Mouse (Mus musculus) small intestine, adult 2 months (tissue): ENCODE results near the gene Kifap3.

Source experiments
- CTCF ChIP-seq: fragments of 200-500 bp; IDR thresholded peaks from 2 replicates; pipeline ENCODE4 v1.5.1; 2012; ENCODE audit warnings: low read depth, mild to moderate bottlenecking, control low read depth, inconsistent platforms, low read length, moderate library complexity, mixed read lengths; ENCODE audit not compliant: insufficient replicate concordance, insufficient read length; ENCODE audit errors: extremely low read depth
- POLR2A ChIP-seq: fragments of 200-500 bp; IDR thresholded peaks from 2 replicates; pipeline ENCODE4 v1.6.1; 2012; ENCODE audit warnings: low read depth, mild to moderate bottlenecking, control low read depth, inconsistent platforms, low read length, moderate library complexity

DNA sequence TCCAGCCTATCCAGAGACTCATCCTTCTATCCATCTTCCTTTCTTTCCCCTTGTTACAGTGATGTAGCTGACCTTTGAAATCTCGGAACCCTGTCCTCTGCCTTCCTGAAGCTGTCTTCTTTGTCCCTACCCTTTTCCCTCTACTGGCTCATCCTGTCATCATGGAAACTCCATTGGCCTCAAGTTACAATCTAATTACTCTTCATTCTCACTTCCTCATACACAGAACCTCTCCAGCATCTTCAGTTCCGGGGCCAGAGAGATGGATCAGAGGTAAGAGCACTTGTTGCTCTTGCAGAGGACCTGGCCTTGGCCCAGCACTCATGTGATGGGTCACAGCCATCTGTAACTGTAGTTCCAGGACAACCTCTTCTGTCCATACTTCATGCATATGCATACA, 120.8 kb downstream of the Kifap3 start:
- TF ChIP-seq POLR2A: no peak
- TF ChIP-seq CTCF: no peak
